Mouse (Mus musculus): ENCODE data around the gene Pik3ca. TPM values are rescaled to one million over a fixed set of nuclear protein-coding genes. Genes with fewer than 3 reads are reported as not detected.

Gene Pik3ca
- 11.7 TPM for polyA plus RNA-seq (2012; fragmentation: generic; extraction: Trizol)

GRCm38 (mm10) chr3:32397461-32398174 is at the start of gene Pik3ca:
Pik3ca (plus strand) TSS chr3:32397671.
- peaks cover 51% of the 10 kb centered on the region for H3K79me2 ChIP-seq (ENCODE audit: control insufficient read depth, insufficient read depth)

GRCm38 (mm10) chr3:32347881-32348280 is 49.6 kb upstream of the Pik3ca start:
- Histone ChIP-seq H3K36me3 (ENCODE audit: control insufficient read depth, insufficient read depth) (peaks cover 11% of the 10 kb centered on the region), H3K4me2 (ENCODE audit: low read depth) (peak overlapping the region; percentile 18), H3K4me3 (no peak overlapping the region), H3ac (ENCODE audit: control insufficient read depth, insufficient read length) (no peak overlapping the region), H3K79me2 (ENCODE audit: control insufficient read depth, insufficient read depth) (peaks cover 28% of the 10 kb centered on the region), H3K27me3 (ENCODE audit: control insufficient read depth, insufficient read depth, insufficient read length) (no peaks in the 10 kb centered on the region)
- TF ChIP-seq USF1 (IDR thresholded peaks at IDR 0.05; ENCODE audit: low read depth) = no peak
- TF ChIP-seq MYOG (IDR thresholded peaks at IDR 0.05; ENCODE audit: control insufficient read depth in 1 of 3, insufficient read depth in 1 of 3, insufficient read length in 2 of 3, low read depth in 2 of 3) = no peak
- no peak for TF ChIP-seq CEBPB (IDR thresholded peaks at IDR 0.05; ENCODE audit: insufficient read depth, poor library complexity, severe bottlenecking)
- no peak for TF ChIP-seq MYOD1 (IDR thresholded peaks at IDR 0.05; ENCODE audit: control insufficient read depth in 1 of 3, insufficient read length in 2 of 3, low read depth in 2 of 3)
- TF ChIP-seq E2F4 (IDR thresholded peaks at IDR 0.05; ENCODE audit: insufficient read depth) = no peak
- no peak for TF ChIP-seq POLR2A (IDR thresholded peaks at IDR 0.05; ENCODE audit: insufficient read length, low read depth)
- no peak for TF ChIP-seq POLR2AphosphoS2 (IDR thresholded peaks at IDR 0.05; ENCODE audit: insufficient read length, low read depth)
- TF ChIP-seq SRF (IDR thresholded peaks at IDR 0.05; ENCODE audit: control insufficient read depth, insufficient read length, low read depth) = no peak
- TF ChIP-seq TCF3 (IDR thresholded peaks at IDR 0.05; ENCODE audit: insufficient read length, low read depth) = no peak
- no peak for TF ChIP-seq TCF12 (IDR thresholded peaks at IDR 0.05; ENCODE audit: insufficient read depth, poor library complexity, severe bottlenecking)
- no peak for TF ChIP-seq MAX (IDR thresholded peaks at IDR 0.05; ENCODE audit: low read depth)
- no peak for TF ChIP-seq REST (IDR thresholded peaks at IDR 0.05; ENCODE audit: insufficient read depth, insufficient read length)

More at GRCm38 (mm10) chr3:32397461-32398174, at the start of gene Pik3ca:
- TF ChIP-seq MAX (IDR thresholded peaks at IDR 0.05; ENCODE audit: low read depth) (no peak), SRF (IDR thresholded peaks at IDR 0.05; ENCODE audit: control insufficient read depth, insufficient read length, low read depth) (no peak), E2F4 (IDR thresholded peaks at IDR 0.05; ENCODE audit: insufficient read depth) (no peak), TCF12 (IDR thresholded peaks at IDR 0.05; ENCODE audit: insufficient read depth, poor library complexity, severe bottlenecking) (no peak), MYOG (IDR thresholded peaks at IDR 0.05; ENCODE audit: control insufficient read depth in 1 of 3, insufficient read depth in 1 of 3, insufficient read length in 2 of 3, low read depth in 2 of 3) (no peak), USF1 (IDR thresholded peaks at IDR 0.05; ENCODE audit: low read depth) (no peak)
- Histone ChIP-seq H3K36me3 (ENCODE audit: control insufficient read depth, insufficient read depth) (no peaks in the 10 kb centered on the region), H3K27me3 (ENCODE audit: control insufficient read depth, insufficient read depth, insufficient read length) (no peaks in the 10 kb centered on the region), H3K4me3 (peak within 1 kb of the TSS; percentile 70), H3ac (ENCODE audit: control insufficient read depth, insufficient read length) (peak within 1 kb of the TSS; percentile 75), H3K4me2 (ENCODE audit: low read depth) (peak within 1 kb of the TSS; percentile 96)

GRCm38 (mm10) chr3:32361221-32361620 is 36.2 kb upstream of the Pik3ca start:
- H3K4me2 ChIP-seq (ENCODE audit: low read depth) = no peak overlapping the region
- H3ac ChIP-seq (ENCODE audit: control insufficient read depth, insufficient read length) = no peak overlapping the region
- H3K4me3 ChIP-seq = no peak overlapping the region
- TF ChIP-seq MYOD1 (IDR thresholded peaks at IDR 0.05; ENCODE audit: control insufficient read depth in 1 of 3, insufficient read length in 2 of 3, low read depth in 2 of 3) (no peak), CEBPB (IDR thresholded peaks at IDR 0.05; ENCODE audit: insufficient read depth, poor library complexity, severe bottlenecking) (no peak), POLR2AphosphoS2 (IDR thresholded peaks at IDR 0.05; ENCODE audit: insufficient read length, low read depth) (no peak), E2F4 (IDR thresholded peaks at IDR 0.05; ENCODE audit: insufficient read depth) (no peak), TCF12 (IDR thresholded peaks at IDR 0.05; ENCODE audit: insufficient read depth, poor library complexity, severe bottlenecking) (no peak), SRF (IDR thresholded peaks at IDR 0.05; ENCODE audit: control insufficient read depth, insufficient read length, low read depth) (no peak), POLR2A (IDR thresholded peaks at IDR 0.05; ENCODE audit: insufficient read length, low read depth) (no peak), REST (IDR thresholded peaks at IDR 0.05; ENCODE audit: insufficient read depth, insufficient read length) (no peak), USF1 (IDR thresholded peaks at IDR 0.05; ENCODE audit: low read depth) (no peak), MAX (IDR thresholded peaks at IDR 0.05; ENCODE audit: low read depth) (no peak)
- H3K27me3 ChIP-seq (ENCODE audit: control insufficient read depth, insufficient read depth, insufficient read length) = no peaks in the 10 kb centered on the region
- H3K79me2 ChIP-seq (ENCODE audit: control insufficient read depth, insufficient read depth) = peaks cover 67% of the 10 kb centered on the region
- peaks cover 3% of the 10 kb centered on the region for H3K36me3 ChIP-seq (ENCODE audit: control insufficient read depth, insufficient read depth)

- Histone ChIP-seq H3K4me3 (peak overlapping the region; percentile 73), H3K79me2 (ENCODE audit: control insufficient read depth, insufficient read depth) (peaks cover 53% of the 10 kb centered on the region)
These were observed 33.3 kb upstream of the Pik3ca start for GRCm38 (mm10) chr3:32364195-32364594.

More at GRCm38 (mm10) chr3:32364195-32364594, 33.3 kb upstream of the Pik3ca start:
- Histone ChIP-seq H3K36me3 (ENCODE audit: control insufficient read depth, insufficient read depth) (peaks cover 2% of the 10 kb centered on the region), H3K27me3 (ENCODE audit: control insufficient read depth, insufficient read depth, insufficient read length) (no peaks in the 10 kb centered on the region), H3ac (ENCODE audit: control insufficient read depth, insufficient read length) (no peak overlapping the region), H3K4me2 (ENCODE audit: low read depth) (peak overlapping the region; percentile 76)
- TF ChIP-seq SRF (IDR thresholded peaks at IDR 0.05; ENCODE audit: control insufficient read depth, insufficient read length, low read depth) (no peak), POLR2A (IDR thresholded peaks at IDR 0.05; ENCODE audit: insufficient read length, low read depth) (peak; percentile 33), MAX (IDR thresholded peaks at IDR 0.05; ENCODE audit: low read depth) (peak; percentile 86)
